Mouse (Mus musculus) kidney, embryonic 16.5 days (tissue): ENCODE measurements at regions not wholly inside any gene's neighbourhood (a gene's known extent, or its start where the extent isn't known, plus 50 kb on each side); places are given as distances from the start of the nearest gene placed in this dataset.

Experiments
- ATAC-seq: fragments of 200-750 bp; cut with Nextera tagmentation; 2 replicates; pipeline ENCODE4 v1.8.0; 2017; ENCODE audit warnings: moderate TSS enrichment; ENCODE audit not compliant: low FRiP score, low TSS enrichment
- H3K27ac ChIP-seq: fragments of 300-500 bp; sonication (generic); 2 replicates; pipeline ENCODE4 v1.5.1; 2014; ENCODE audit warnings: low read length
- H3K27me3 ChIP-seq: fragments of 300-500 bp; sonication (generic); 2 replicates; pipeline ENCODE4 v1.6.1; 2014; ENCODE audit warnings: low read length, control low read depth, mixed read lengths; ENCODE audit not compliant: insufficient read depth
- H3K36me3 ChIP-seq: fragments of 300-500 bp; sonication (generic); 2 replicates; pipeline ENCODE4 v1.6.1; 2014; ENCODE audit warnings: low read length, control low read depth, mixed read lengths; ENCODE audit not compliant: insufficient read depth
- H3K4me1 ChIP-seq: fragments of 300-500 bp; sonication (generic); 2 replicates; pipeline ENCODE4 v1.6.1; 2014; ENCODE audit warnings: low read length, control low read depth, mixed read lengths; ENCODE audit not compliant: insufficient read depth
- H3K4me2 ChIP-seq: fragments of 300-500 bp; sonication (generic); replicated peaks from 2 replicates; pipeline ENCODE4 v1.6.1; 2014; ENCODE audit warnings: low read depth, low read length
- H3K4me3 ChIP-seq: fragments of 300-500 bp; sonication (generic); 2 replicates; pipeline ENCODE4 v1.5.1; 2014; ENCODE audit warnings: mild to moderate bottlenecking, low read length
- H3K9ac ChIP-seq: fragments of 300-500 bp; sonication (generic); replicated peaks from 2 replicates; pipeline ENCODE4 v1.6.1; 2014; ENCODE audit warnings: low read length
- H3K9me3 ChIP-seq: fragments of 300-500 bp; sonication (generic); 2 replicates; pipeline ENCODE4 v1.6.1; 2016; ENCODE audit warnings: low read length, control low read depth
- WGBS: fragments of 180-500 bp; shearing (Covaris S2); extraction: QIAGEN DNeasy Blood & Tissue Kit; methylation state at CpG from one replicate; pipeline ENCODE4 v1.1.7; 2014; 5-methylcytosine and 5-hydroxymethylcytosine counted together

- Histone ChIP-seq H3K27ac (no peak overlapping the region), H3K4me1 (0 out of 2 replicates have a peak, but pooled peaks cover 5% of the 10 kb centered on the region), H3K4me3 (no peak overlapping the region), H3K4me2 (no peak overlapping the region), H3K9me3 (no peaks in the 10 kb centered on the region), H3K27me3 (no peaks in the 10 kb centered on the region), H3K36me3 (no peaks in the 10 kb centered on the region), H3K9ac (no peak overlapping the region)
- ATAC-seq: no peak
- WGBS: 42% methylated on average over 5 of the region's 5 CpGs
Measured at GRCm38 (mm10) chr11:112959609-112960008, 177.6 kb downstream of the Sox9 start.

GRCm38 (mm10) chr11:112973286-112973685 lies 191.3 kb downstream of the Sox9 start:
- Histone ChIP-seq H3K9me3 (no peaks in the 10 kb centered on the region), H3K36me3 (no peaks in the 10 kb centered on the region), H3K4me1 (peaks cover 12% of the 10 kb centered on the region), H3K4me2 (no peak overlapping the region), H3K4me3 (no peak overlapping the region), H3K27ac (no peak overlapping the region), H3K27me3 (no peaks in the 10 kb centered on the region), H3K9ac (no peak overlapping the region)
- WGBS: 52% methylated on average over 8 of the region's 8 CpGs
- ATAC-seq: no peak

GRCm38 (mm10) chr11:112974893-112975292 lies 192.9 kb downstream of the Sox9 start:
- WGBS: 94% methylated on average over 7 of the region's 7 CpGs
- no peak for ATAC-seq

GRCm38 (mm10) chr11:112976914-112977785 lies 195.1 kb downstream of the Sox9 start:
- H3K9ac ChIP-seq: no peak overlapping the region

More at GRCm38 (mm10) chr11:112974893-112975292, 192.9 kb downstream of the Sox9 start:
- Histone ChIP-seq H3K4me2 (no peak overlapping the region), H3K27ac (no peak overlapping the region), H3K9ac (no peak overlapping the region), H3K4me1 (peaks cover 14% of the 10 kb centered on the region), H3K4me3 (no peak overlapping the region), H3K9me3 (no peaks in the 10 kb centered on the region), H3K36me3 (no peaks in the 10 kb centered on the region), H3K27me3 (no peaks in the 10 kb centered on the region)

GRCm38 (mm10) chr11:112978884-112979283 lies 196.9 kb downstream of the Sox9 start:
- no peak overlapping the region for H3K4me3 ChIP-seq
- no peak overlapping the region for H3K9ac ChIP-seq
- H3K9me3 ChIP-seq: no peaks in the 10 kb centered on the region
- no peaks in the 10 kb centered on the region for H3K27me3 ChIP-seq
- H3K4me1 ChIP-seq: peaks cover 30% of the 10 kb centered on the region
- no peaks in the 10 kb centered on the region for H3K36me3 ChIP-seq
- H3K27ac ChIP-seq: no peak overlapping the region
- WGBS: 32% methylated on average over 6 of the region's 6 CpGs
- no peak overlapping the region for H3K4me2 ChIP-seq
- ATAC-seq: no peak

More at GRCm38 (mm10) chr11:112976914-112977785, 195.1 kb downstream of the Sox9 start:
- Histone ChIP-seq H3K4me3 (no peak overlapping the region), H3K4me1 (peaks cover 18% of the 10 kb centered on the region), H3K27me3 (no peaks in the 10 kb centered on the region), H3K36me3 (no peaks in the 10 kb centered on the region), H3K27ac (no peak overlapping the region), H3K4me2 (no peak overlapping the region), H3K9me3 (no peaks in the 10 kb centered on the region)
- WGBS: 23% methylated on average over 12 of the region's 12 CpGs
- ATAC-seq: peak; percentile 54

- no peak overlapping the region for H3K4me3 ChIP-seq
- H3K27me3 ChIP-seq: no peaks in the 10 kb centered on the region; the same call in 1 of the 2 replicates
- no peak overlapping the region for H3K4me2 ChIP-seq
- H3K27ac ChIP-seq: no peak overlapping the region
- H3K36me3 ChIP-seq: no peaks in the 10 kb centered on the region
- WGBS: 59% methylated on average over 10 of the region's 10 CpGs
- ATAC-seq: no peak
- no peak overlapping the region for H3K9ac ChIP-seq
- no peaks in the 10 kb centered on the region for H3K9me3 ChIP-seq
- peaks cover 30% of the 10 kb centered on the region for H3K4me1 ChIP-seq
Measured at GRCm38 (mm10) chr11:112979413-112979812, 197.4 kb downstream of the Sox9 start.

- H3K4me3 ChIP-seq: no peak overlapping the region
- peaks cover 29% of the 10 kb centered on the region for H3K4me1 ChIP-seq
- peak; percentile 34; the same call in 1 of the 2 replicates for ATAC-seq
- no peaks in the 10 kb centered on the region; the same call in 1 of the 2 replicates for H3K27me3 ChIP-seq
- H3K27ac ChIP-seq: no peak overlapping the region
- H3K36me3 ChIP-seq: no peaks in the 10 kb centered on the region
- H3K4me2 ChIP-seq: no peak overlapping the region
- WGBS: 41% methylated on average over 11 of the region's 11 CpGs
- no peak overlapping the region for H3K9ac ChIP-seq
- H3K9me3 ChIP-seq: no peaks in the 10 kb centered on the region
Measured at GRCm38 (mm10) chr11:112982165-112982801, 200.3 kb downstream of the Sox9 start.

- Histone ChIP-seq H3K9me3 (no peaks in the 10 kb centered on the region), H3K4me1 (peaks cover 31% of the 10 kb centered on the region), H3K9ac (no peak overlapping the region), H3K4me3 (no peak overlapping the region), H3K36me3 (no peaks in the 10 kb centered on the region), H3K27ac (no peak overlapping the region), H3K27me3 (no peaks in the 10 kb centered on the region; the same call in 1 of the 2 replicates), H3K4me2 (no peak overlapping the region)
- 39% methylated on average over 9 of the region's 9 CpGs for WGBS
- ATAC-seq: peak; percentile 25; the same call in 1 of the 2 replicates
Measured at GRCm38 (mm10) chr11:112982802-112983591, 201.0 kb downstream of the Sox9 start.

- Histone ChIP-seq H3K27me3 (no peaks in the 10 kb centered on the region; the same call in 1 of the 2 replicates), H3K36me3 (no peaks in the 10 kb centered on the region), H3K27ac (no peak overlapping the region), H3K4me3 (no peak overlapping the region), H3K9me3 (no peaks in the 10 kb centered on the region), H3K4me1 (peaks cover 59% of the 10 kb centered on the region), H3K9ac (no peak overlapping the region), H3K4me2 (no peak overlapping the region)
- ATAC-seq: no peak
- 80% methylated on average over 9 of the region's 9 CpGs for WGBS
Measured at GRCm38 (mm10) chr11:112986029-112986573, 204.1 kb downstream of the Sox9 start.
